Mouse (Mus musculus) retina, embryonic 14.5 days (tissue): ENCODE measurements around the gene Adamts14.

Experiments used
- DNase-seq: peaks from one replicate; pipeline ENCODE4 v3.0.0-alpha.2; 2015; ENCODE audit warnings: low spot score

The Adamts14 gene

GRCm38 (mm10) chr10:61274532-61274931 is 1.3 kb upstream of the Adamts14 start:
- no peak for DNase-seq

GRCm38 (mm10) chr10:61273844-61274215 is 592 bp upstream of the Adamts14 start:
- DNase-seq = no peak

GRCm38 (mm10) chr10:61272631-61273030 is 607 bp downstream of the Adamts14 start:
- no peak for DNase-seq

GRCm38 (mm10) chr10:61272089-61272626 is 1.1 kb downstream of the Adamts14 start:
- no peak for DNase-seq

- DNase-seq = no peak
These were observed 5.9 kb downstream of the Adamts14 start for GRCm38 (mm10) chr10:61267378-61267777.

- no peak for DNase-seq
These were observed 9.6 kb downstream of the Adamts14 start for GRCm38 (mm10) chr10:61263606-61264005.

GRCm38 (mm10) chr10:61261229-61262156 is 11.7 kb downstream of the Adamts14 start:
- no peak for DNase-seq

GRCm38 (mm10) chr10:61258131-61258530 is 15.1 kb downstream of the Adamts14 start:
- DNase-seq = no peak

GRCm38 (mm10) chr10:61256665-61257064 is 16.6 kb downstream of the Adamts14 start:
- DNase-seq = no peak

GRCm38 (mm10) chr10:61255190-61255589 is 18.0 kb downstream of the Adamts14 start:
- no peak for DNase-seq

- DNase-seq = no peak
These were observed 18.5 kb downstream of the Adamts14 start for GRCm38 (mm10) chr10:61254761-61255160.

GRCm38 (mm10) chr10:61249951-61250350 is 23.3 kb downstream of the Adamts14 start:
- DNase-seq = peak; percentile 30

GRCm38 (mm10) chr10:61248596-61249114 is 24.6 kb downstream of the Adamts14 start:
- no peak for DNase-seq

- no peak for DNase-seq
These were observed 26.9 kb downstream of the Adamts14 start for GRCm38 (mm10) chr10:61246288-61246687.

GRCm38 (mm10) chr10:61241961-61242421 is 31.2 kb downstream of the Adamts14 start:
- DNase-seq = no peak

- no peak for DNase-seq
These were observed 32.9 kb downstream of the Adamts14 start for GRCm38 (mm10) chr10:61240108-61240920.

- DNase-seq = no peak
These were observed 35.9 kb downstream of the Adamts14 start for GRCm38 (mm10) chr10:61237391-61237785.

- DNase-seq = no peak
These were observed 36.4 kb downstream of the Adamts14 start for GRCm38 (mm10) chr10:61236683-61237390.

- no peak for DNase-seq
These were observed 37.5 kb downstream of the Adamts14 start for GRCm38 (mm10) chr10:61235677-61236267.

GRCm38 (mm10) chr10:61234319-61234718 is 38.9 kb downstream of the Adamts14 start:
- DNase-seq = no peak
